Mouse (Mus musculus): ENCODE measurements around the gene Tssc4.

Tssc4 gene

DNA sequence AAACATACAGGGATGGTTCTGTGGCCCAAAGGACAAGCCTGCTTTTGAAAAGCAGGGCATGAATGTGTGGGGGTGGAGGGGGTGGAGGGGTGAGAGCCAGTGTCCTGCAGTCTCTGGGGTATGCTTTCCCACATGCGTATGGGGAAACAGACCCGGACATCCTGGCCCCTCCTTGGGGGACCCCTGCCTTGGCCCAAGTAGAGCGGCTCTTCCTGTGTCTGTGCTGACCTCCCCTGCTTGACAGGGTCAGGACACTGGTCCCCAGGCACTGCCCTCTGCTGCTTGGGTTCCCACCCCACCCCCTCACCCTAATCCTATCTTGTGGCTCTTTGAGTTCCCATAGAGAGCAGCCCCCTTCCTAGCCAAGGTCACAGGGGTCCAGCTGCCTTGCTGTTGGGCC, 40.6 kb downstream of the Tssc4 start:
- no peak for DNase-seq (ENCODE audit: low spot score in 2 of 2)

DNA sequence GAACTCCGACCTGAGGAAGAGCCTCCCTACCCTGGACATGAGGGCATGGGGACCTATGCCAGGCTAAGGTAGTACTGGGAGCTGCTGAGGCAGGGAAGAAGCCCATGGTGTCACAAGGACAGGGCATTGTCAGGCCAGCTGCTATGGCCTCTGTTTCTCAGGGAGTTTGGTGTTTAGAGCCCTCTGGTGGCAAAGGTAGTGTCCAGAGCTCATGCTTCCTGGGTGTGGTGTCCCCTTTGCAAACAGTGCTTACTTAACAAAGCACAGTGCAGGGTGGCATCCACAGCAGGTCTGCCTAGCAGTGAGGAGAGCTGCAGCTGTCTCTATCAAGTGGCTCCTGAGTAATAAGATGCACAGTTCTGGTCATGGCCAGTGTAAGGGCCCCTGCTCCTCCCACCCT, 41.8 kb downstream of the Tssc4 start:
- DNase-seq (ENCODE audit: low spot score in 2 of 2) = no peak

DNA sequence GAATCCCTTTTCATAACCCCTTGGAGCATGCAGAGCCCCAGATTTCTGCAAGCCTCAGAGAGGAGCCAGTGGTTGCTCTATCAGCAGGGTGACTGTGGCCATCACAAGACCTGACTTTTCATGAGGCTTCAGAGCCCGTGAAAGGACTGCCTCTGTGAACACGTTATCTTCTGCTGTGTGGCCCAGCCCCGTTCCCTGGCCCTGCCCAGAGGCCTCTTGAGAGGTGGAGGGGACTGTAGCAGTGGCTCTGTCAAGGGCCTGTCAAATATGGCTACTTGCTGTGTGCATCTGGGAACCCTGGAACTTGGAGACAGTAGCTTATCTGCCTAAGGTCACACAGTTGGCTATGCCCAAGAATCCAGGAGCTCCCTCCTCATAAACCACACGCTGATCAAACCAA, 42.7 kb downstream of the Tssc4 start:
- DNase-seq (ENCODE audit: low spot score in 2 of 2) = no peak

DNA sequence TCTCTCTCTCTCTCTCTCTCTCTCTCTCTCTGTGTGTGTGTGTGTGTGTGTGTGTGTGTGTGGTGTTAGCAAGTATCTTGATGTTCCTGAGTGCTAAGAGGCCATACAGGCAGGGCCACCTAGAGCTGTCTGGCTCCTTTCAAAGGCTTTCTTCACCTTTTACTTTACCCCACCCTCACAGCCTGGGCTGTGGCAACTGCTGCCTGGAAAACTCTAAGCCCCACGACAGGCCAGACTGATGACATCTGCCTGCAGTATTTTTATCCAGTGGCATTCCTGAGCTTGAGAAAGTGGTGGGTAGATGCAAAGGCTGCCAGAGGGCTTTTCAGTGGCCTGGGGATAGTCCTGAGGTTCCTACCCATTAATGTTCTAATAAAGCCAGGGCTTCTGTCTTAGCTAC, 43.3 kb downstream of the Tssc4 start:
- DNase-seq (ENCODE audit: low spot score in 2 of 2) = no peak

DNA sequence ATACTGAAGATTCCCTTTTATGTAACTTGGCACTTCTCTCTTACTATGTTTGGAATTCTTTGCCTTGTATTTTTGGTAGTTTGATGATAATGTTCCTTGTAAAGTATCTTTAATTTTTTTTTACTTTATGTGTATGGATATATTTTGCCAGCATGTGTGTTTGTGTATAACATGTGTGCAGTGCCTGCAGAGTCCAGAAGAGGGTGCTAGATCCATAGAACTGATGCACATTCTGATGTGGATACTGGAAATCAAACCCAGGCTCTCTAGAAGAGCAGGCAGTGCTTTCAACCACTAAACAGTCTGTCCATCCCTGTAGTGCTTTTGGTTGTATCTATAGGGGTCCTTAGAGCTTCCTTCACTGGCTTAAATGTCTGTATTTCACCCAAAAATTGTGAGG, 45.7 kb downstream of the Tssc4 start:
- DNase-seq (ENCODE audit: low spot score in 2 of 2) = no peak

DNA sequence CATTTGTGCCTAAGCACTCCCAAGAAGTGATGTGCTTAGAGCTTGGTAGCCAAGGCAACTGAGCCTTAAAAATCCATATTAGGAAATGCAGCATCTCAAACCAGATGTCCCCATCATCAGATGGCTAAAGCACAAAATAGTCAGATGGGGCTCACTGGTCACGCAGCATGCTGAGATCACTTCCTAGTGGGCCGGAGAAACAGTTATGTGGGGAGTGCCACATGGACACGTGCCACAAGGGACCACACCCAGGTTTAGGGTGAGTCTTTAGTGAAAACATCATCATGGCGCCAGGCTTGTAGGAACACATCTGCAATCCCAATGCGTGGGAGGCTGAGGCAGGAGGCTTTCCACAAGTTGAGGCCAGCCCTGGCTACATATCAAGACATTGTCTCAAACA, 47.5 kb downstream of the Tssc4 start:
- DNase-seq (ENCODE audit: low spot score in 2 of 2) = no peak

DNA sequence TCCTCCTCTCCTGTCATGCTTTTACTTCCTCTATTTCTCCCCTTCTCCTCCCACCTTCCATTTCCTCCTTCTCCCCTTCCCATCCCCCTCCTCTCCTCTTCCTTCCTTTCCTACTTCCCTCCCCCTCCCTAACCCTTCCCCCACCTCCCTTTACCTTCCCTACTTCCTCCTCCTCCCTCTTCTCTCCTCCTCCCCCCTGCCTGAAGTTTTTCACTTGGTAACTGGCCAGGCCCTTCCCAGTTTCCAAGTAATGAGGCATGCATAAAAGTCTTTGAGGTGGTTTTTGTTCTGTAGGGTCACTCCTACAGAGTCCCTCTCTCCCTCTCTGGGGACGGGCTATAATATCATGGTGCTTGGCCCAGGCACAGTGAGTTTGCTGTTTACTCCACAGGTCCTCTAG, 50.4 kb downstream of the Tssc4 start:
- no peak for DNase-seq (ENCODE audit: low spot score in 2 of 2)

DNA sequence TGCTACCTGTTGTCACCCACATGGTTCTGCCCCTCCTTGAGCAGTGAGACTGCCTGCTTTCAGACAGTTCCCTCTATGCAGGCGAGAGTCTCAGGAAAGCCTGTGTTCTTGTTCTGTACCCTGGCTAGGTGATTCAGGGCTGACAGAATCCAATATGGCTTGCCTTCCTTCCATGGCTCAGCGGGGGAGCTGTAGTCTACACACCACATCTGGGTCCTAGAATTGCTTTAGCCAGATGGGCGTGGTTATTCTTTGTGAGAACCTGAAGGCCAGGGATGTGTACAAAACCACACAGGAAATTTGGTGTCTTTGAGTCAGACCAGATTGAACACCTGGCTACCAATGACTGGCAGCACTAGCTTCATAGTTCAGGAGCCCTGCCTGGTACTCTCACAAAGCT, 50.8 kb downstream of the Tssc4 start:
- DNase-seq (ENCODE audit: low spot score in 2 of 2) = no peak
